ENCODE assay signal across 19 mouse cellular contexts in genomic region chr7:68020556-68020955, GRCm38 (mm10).
DNase-seq lines count a peak whose midpoint lies in the region; ATAC-seq and TF ChIP-seq lines count a peak whose summit lies in the region.
"Had no signal": no experiment of that assay in that cellular context is flagged by ENCODE, and none has a peak within 500 bp of the region (broad histone marks: within the 10 kb centered on the region; RNA-seq: fewer than 3 reads in every experiment).

No protein-coding gene starts in this region.

- H3K27ac ChIP-seq in gastrocnemius, adult 2 months = peak overlapping the region; percentile 77; the same call in 1 of the 2 replicates
- peak overlapping the region; percentile 43; the same call in 1 of the 2 replicates for H3K27ac ChIP-seq in kidney, adult 2 months (ENCODE audit: insufficient read depth, low read depth, low read length)
- no peak overlapping the region for H3K27ac ChIP-seq in kidney, embryonic 16.5 days (ENCODE audit: low read length)
- no peak overlapping the region for H3K27ac ChIP-seq in forebrain, embryonic 13.5 days
- H3K27ac ChIP-seq: embryonic facial prominence, embryonic 15.5 days; forebrain, embryonic 12.5 days; heart, adult 2 months; hindbrain, embryonic 15.5 days; midbrain, embryonic 10.5 days; neural tube, embryonic 12.5 days had no signal

- TF ChIP-seq POLR2A in kidney, adult 2 months (IDR thresholded peaks at IDR 0.05; ENCODE audit: low read depth, low read length) = no peak

- no peaks in the 10 kb centered on the region for H3K36me3 ChIP-seq in kidney, adult 2 months (ENCODE audit: control insufficient read depth, insufficient read depth, low read length)
- H3K36me3 ChIP-seq in kidney, embryonic 16.5 days (ENCODE audit: insufficient read depth, low read length) = peaks cover 19% of the 10 kb centered on the region
- peaks cover 15% of the 10 kb centered on the region for H3K36me3 ChIP-seq in forebrain, embryonic 13.5 days (ENCODE audit: poor library complexity, severe bottlenecking)
- H3K36me3 ChIP-seq: hindbrain, embryonic 15.5 days; neural tube, embryonic 12.5 days had no signal

- H3K9me3 ChIP-seq in kidney, embryonic 16.5 days (ENCODE audit: low read length) = no peaks in the 10 kb centered on the region; the same call in 1 of the 2 replicates
- no peaks in the 10 kb centered on the region; the same call in 1 of the 2 replicates for H3K9me3 ChIP-seq in forebrain, embryonic 13.5 days (replicated peaks)
- H3K9me3 ChIP-seq: embryonic facial prominence, embryonic 15.5 days; forebrain, embryonic 12.5 days; hindbrain, embryonic 15.5 days; lung, embryonic 15.5 days; neural tube, embryonic 12.5 days had no signal

- ATAC-seq in kidney, embryonic 16.5 days (ENCODE audit: low FRiP score, low TSS enrichment) = no peak
- ATAC-seq in forebrain, embryonic 13.5 days = no peak

- H3K4me1 ChIP-seq in kidney, adult 2 months (ENCODE audit: control insufficient read depth, insufficient read depth, low read length) = peaks cover 23% of the 10 kb centered on the region
- peaks cover 48% of the 10 kb centered on the region for H3K4me1 ChIP-seq in kidney, embryonic 16.5 days (ENCODE audit: insufficient read depth, low read length)
- H3K4me1 ChIP-seq in forebrain, embryonic 13.5 days = peaks cover 9% of the 10 kb centered on the region; the same call in 1 of the 2 replicates

- intact Hi-C loops in gastrocnemius, adult 2 months (cut with DNase I) = no loop called here

- WGBS in kidney, adult 2 months = 28% methylated on average over 2 of the region's 2 CpGs
- 61% methylated on average over 2 of the region's 2 CpGs for WGBS in kidney, embryonic 16.5 days
- 89% methylated on average over 2 of the region's 2 CpGs for WGBS in forebrain, embryonic 13.5 days

- TF ChIP-seq CTCF in gastrocnemius, adult 2 months (IDR thresholded peaks at IDR 0.05) = peak; percentile 13; the same call in 1 of the 2 replicates
- no peak for TF ChIP-seq CTCF in kidney, adult 2 months (conservative IDR thresholded peaks at IDR 0.05; ENCODE audit: insufficient read depth, insufficient read length, low read depth, low read length)

- H3K9ac ChIP-seq in kidney, embryonic 16.5 days (replicated peaks; ENCODE audit: low read length) = no peak overlapping the region
- no peak overlapping the region for H3K9ac ChIP-seq in forebrain, embryonic 13.5 days
- H3K9ac ChIP-seq: embryonic facial prominence, embryonic 15.5 days; forebrain, embryonic 12.5 days; hindbrain, embryonic 15.5 days; lung, embryonic 15.5 days; neural tube, embryonic 12.5 days had no signal

- no peak overlapping the region for H3K4me3 ChIP-seq in gastrocnemius, adult 2 months
- no peak overlapping the region for H3K4me3 ChIP-seq in kidney, adult 2 months (ENCODE audit: insufficient read depth, low read depth, low read length)
- no peak overlapping the region for H3K4me3 ChIP-seq in kidney, embryonic 16.5 days (ENCODE audit: low read length)
- H3K4me3 ChIP-seq in forebrain, embryonic 13.5 days = no peak overlapping the region
- H3K4me3 ChIP-seq: embryonic facial prominence, embryonic 15.5 days; forebrain, embryonic 12.5 days; heart, adult 2 months; hindbrain, embryonic 15.5 days; lung, embryonic 15.5 days; midbrain, embryonic 10.5 days; neural tube, embryonic 12.5 days had no signal

- DNase-seq in gastrocnemius, adult 2 months = peak; percentile 46
- DNase-seq in gastrocnemius, adult 8-10 months (ENCODE audit: low spot score in 2 of 2) = no peak
- peak; percentile 69 for DNase-seq in kidney, adult 2 months
- DNase-seq in NIH3T3 (ENCODE audit: low read depth) = peak; percentile 55
- DNase-seq in kidney, postnatal 14 days = peak; percentile 49
- no peak for DNase-seq in c-Kit-positive CD71-positive TER-119-positive erythroid progenitor cells, embryonic 14.5 days (ENCODE audit: low spot score)
- DNase-seq: embryo, embryonic 11 days; heart, adult 2 months; heart, postnatal 14 days; layer of hippocampus, postnatal 36 days; left cerebral cortex, postnatal 4 days had no signal

- H3K27me3 ChIP-seq in kidney, adult 2 months (replicated peaks; ENCODE audit: control insufficient read depth, insufficient read depth, low read length) = no peaks in the 10 kb centered on the region
- no peaks in the 10 kb centered on the region for H3K27me3 ChIP-seq in kidney, embryonic 16.5 days (ENCODE audit: insufficient read depth, low read length)
- H3K27me3 ChIP-seq in forebrain, embryonic 13.5 days = no peaks in the 10 kb centered on the region
- H3K27me3 ChIP-seq: embryonic facial prominence, embryonic 15.5 days; forebrain, embryonic 12.5 days; hindbrain, embryonic 15.5 days; lung, embryonic 15.5 days; neural tube, embryonic 12.5 days had no signal

- no peak overlapping the region for H3K4me2 ChIP-seq in kidney, embryonic 16.5 days (replicated peaks; ENCODE audit: low read depth, low read length)
- no peak overlapping the region for H3K4me2 ChIP-seq in forebrain, embryonic 13.5 days
- H3K4me2 ChIP-seq: embryonic facial prominence, embryonic 15.5 days; forebrain, embryonic 12.5 days; hindbrain, embryonic 15.5 days; lung, embryonic 15.5 days; neural tube, embryonic 12.5 days had no signal

Comparison
In these comparisons a context has a peak if more than half of its experiments do, and no peak if none do; other contexts are left out.
1. DNase-seq: peak in gastrocnemius, adult 2 months (single experiment), kidney, adult 2 months (single experiment), NIH3T3 (single experiment) and kidney, postnatal 14 days (single experiment); none in gastrocnemius, adult 8-10 months (0 of 2) and c-Kit-positive CD71-positive TER-119-positive erythroid progenitor cells, embryonic 14.5 days (single experiment).
2. H3K27ac ChIP-seq: peak in gastrocnemius, adult 2 months (single experiment) and kidney, adult 2 months (single experiment); none in kidney, embryonic 16.5 days (single experiment) and forebrain, embryonic 13.5 days (single experiment).